Mouse (Mus musculus): ENCODE results near the gene Ispd. TPM values are rescaled to one million over a fixed set of nuclear protein-coding genes. Genes with fewer than 3 reads are reported as not detected.

Gene Ispd
- polyA plus RNA-seq, 1 experiment from 2014 or later = 2.1 TPM

DNA sequence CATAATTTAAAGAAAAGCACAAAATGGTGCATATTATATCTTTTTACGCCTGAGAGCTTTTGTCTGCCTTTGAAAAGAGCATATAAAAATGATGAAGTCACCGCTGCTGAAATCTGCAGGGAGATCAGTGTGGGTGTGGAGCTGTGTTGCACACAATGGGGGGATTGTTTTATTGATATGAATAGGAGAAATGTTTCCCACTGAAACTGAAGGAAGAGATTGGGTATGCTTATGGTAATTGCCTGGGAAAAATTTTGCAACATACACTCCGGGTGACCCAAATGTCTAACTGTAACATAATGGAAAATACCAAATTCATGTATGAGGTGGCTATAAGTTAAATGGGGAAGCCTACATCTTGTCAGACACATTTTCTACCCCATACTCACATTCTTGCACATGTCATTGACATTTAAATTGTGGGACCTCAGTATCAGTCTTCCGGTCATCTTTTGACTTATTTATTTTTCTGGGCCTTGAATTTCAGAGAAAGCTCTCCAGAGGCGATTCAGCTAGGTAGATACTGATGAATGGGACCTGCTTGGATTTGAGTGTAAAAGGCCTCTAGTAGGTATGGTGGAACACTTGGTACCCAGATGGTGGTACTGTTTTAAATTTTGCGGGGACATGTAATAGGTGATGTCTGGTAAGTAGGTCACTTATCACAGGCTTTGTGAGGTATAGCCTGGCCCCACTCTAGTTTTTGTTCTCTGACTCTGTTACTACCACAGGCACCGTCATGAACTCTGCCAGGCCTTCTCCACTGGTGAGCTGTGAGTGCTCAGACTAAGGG lies 126.1 kb downstream of the Ispd start:
- Histone ChIP-seq H3K27ac (ENCODE audit: low read depth) (no peak overlapping the region), H3K36me3 (replicated peaks; ENCODE audit: insufficient read depth, low read length) (no peaks in the 10 kb centered on the region), H3K9ac (replicated peaks) (no peak overlapping the region), H3K4me2 (ENCODE audit: low read depth, low read length) (no peak overlapping the region), H3K27me3 (ENCODE audit: insufficient read depth, low read length) (no peaks in the 10 kb centered on the region), H3K4me3 (ENCODE audit: low read depth, low read length) (no peak overlapping the region), H3K4me1 (ENCODE audit: insufficient read depth) (no peaks in the 10 kb centered on the region), H3K9me3 (ENCODE audit: low read length) (no peaks in the 10 kb centered on the region)
- DNase-seq = no peak
- TF ChIP-seq EP300 (IDR thresholded peaks at IDR 0.05; ENCODE audit: low read depth) = no peak
- TF ChIP-seq CTCF (IDR thresholded peaks at IDR 0.05; ENCODE audit: low read depth) = no peak
- ATAC-seq = no peak
- WGBS (ENCODE audit: insufficient replicate concordance) = 83% methylated on average over 7 of the region's 7 CpGs

DNA sequence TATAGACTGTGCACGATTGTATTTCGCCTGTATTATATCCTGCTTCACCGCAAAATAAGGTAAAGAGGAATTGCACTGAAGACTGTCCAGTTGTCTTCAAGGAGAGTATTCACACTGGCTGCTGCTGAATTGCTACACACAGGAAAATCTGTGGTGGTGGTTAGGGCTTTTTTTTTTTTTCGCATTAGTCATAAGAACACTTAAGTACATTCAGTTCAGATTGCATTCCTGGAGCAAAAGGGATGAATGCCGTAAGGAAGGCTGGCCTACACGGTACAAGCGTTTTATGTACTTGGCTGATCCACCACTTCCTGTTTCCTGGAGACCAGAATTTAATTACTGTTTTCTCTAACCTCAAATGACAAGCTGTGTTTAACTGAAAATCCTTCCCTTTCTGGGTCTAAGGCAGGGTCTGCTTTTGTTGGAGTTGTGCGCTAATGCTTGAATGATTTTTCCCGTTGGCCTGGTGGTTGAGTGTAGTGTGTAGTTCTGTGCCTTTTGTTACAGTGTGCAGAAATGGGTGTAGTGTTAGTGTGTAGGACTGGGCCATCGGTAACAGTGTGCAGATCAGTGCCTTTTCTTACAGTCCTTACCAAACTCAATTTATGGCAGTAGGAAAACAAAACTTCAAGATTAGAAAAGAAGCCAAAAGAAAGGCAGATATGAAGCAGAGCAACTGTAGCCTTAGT lies 128.8 kb downstream of the Ispd start:
- DNase-seq = no peak
- Histone ChIP-seq H3K9ac (replicated peaks) (no peak overlapping the region), H3K27me3 (ENCODE audit: insufficient read depth, low read length) (no peaks in the 10 kb centered on the region), H3K27ac (ENCODE audit: low read depth) (no peak overlapping the region), H3K4me1 (ENCODE audit: insufficient read depth) (no peaks in the 10 kb centered on the region), H3K4me3 (ENCODE audit: low read depth, low read length) (no peak overlapping the region), H3K36me3 (replicated peaks; ENCODE audit: insufficient read depth, low read length) (no peaks in the 10 kb centered on the region), H3K4me2 (ENCODE audit: low read depth, low read length) (no peak overlapping the region), H3K9me3 (ENCODE audit: low read length) (no peaks in the 10 kb centered on the region)
- 55% methylated on average over 10 of the region's 10 CpGs for WGBS (ENCODE audit: insufficient replicate concordance)
- TF ChIP-seq CTCF (IDR thresholded peaks at IDR 0.05; ENCODE audit: low read depth) (no peak), EP300 (IDR thresholded peaks at IDR 0.05; ENCODE audit: low read depth) (no peak)
- ATAC-seq = no peak

DNA sequence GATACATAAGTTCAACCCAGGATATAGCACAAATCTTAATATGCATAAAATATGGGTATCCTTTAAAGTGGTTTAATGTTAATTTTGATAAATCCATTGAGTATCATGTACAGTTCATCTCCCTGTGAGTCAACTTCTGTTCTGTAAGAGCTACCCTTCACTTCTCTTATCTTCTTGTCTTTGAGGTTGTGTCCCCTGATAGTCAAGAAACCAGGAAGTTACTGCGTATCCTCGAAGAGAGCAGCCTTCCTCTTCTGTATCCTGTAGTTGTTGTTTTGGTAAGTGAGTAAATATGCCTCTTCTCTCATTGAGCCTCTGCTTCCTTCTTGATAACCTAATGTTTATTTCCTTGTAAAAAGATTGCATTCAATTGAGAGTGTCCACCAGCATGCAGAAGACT lies 140.5 kb downstream of the Ispd start:
- Histone ChIP-seq H3K4me3 (ENCODE audit: low read depth, low read length) (no peak overlapping the region), H3K36me3 (replicated peaks; ENCODE audit: insufficient read depth, low read length) (no peaks in the 10 kb centered on the region), H3K4me1 (ENCODE audit: insufficient read depth) (no peaks in the 10 kb centered on the region), H3K4me2 (ENCODE audit: low read depth, low read length) (no peak overlapping the region), H3K27me3 (ENCODE audit: insufficient read depth, low read length) (no peaks in the 10 kb centered on the region), H3K27ac (ENCODE audit: low read depth) (no peak overlapping the region), H3K9ac (replicated peaks) (no peak overlapping the region), H3K9me3 (ENCODE audit: low read length) (no peaks in the 10 kb centered on the region)
- no peak for ATAC-seq
- WGBS (ENCODE audit: insufficient replicate concordance) = 55% methylated on average over 2 of the region's 2 CpGs
- DNase-seq = no peak
- TF ChIP-seq CTCF (IDR thresholded peaks at IDR 0.05; ENCODE audit: low read depth) (no peak), EP300 (IDR thresholded peaks at IDR 0.05; ENCODE audit: low read depth) (peak; percentile 28; the same call in 1 of the 2 replicates)

DNA sequence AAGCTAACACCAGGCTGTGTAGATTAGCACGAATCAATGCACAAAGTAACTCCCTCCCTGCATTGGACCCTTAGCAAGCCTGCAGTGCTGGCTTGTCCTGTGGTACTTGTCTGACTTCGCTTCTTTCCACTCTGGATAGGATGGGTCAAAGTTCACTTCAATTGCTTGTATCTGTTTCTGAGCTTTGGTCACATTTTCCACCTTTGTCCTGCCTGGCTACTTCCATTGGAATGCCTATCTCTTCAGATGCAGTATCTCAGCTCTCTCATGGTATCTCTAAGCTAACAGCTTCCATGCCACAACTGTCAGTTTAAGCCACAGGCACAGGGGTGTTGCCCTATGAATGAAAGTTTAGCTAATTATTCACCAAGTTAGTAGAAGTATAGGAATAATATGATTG lies 142.3 kb downstream of the Ispd start:
- TF ChIP-seq EP300 (IDR thresholded peaks at IDR 0.05; ENCODE audit: low read depth) (no peak), CTCF (IDR thresholded peaks at IDR 0.05; ENCODE audit: low read depth) (no peak)
- H3K4me1 ChIP-seq (ENCODE audit: insufficient read depth) = no peaks in the 10 kb centered on the region
- H3K9ac ChIP-seq (replicated peaks) = no peak overlapping the region
- no peak overlapping the region for H3K27ac ChIP-seq (ENCODE audit: low read depth)
- no peak for DNase-seq
- H3K27me3 ChIP-seq (ENCODE audit: insufficient read depth, low read length) = no peaks in the 10 kb centered on the region
- no peak for ATAC-seq
- 74% methylated on average over 2 of the region's 2 CpGs for WGBS (ENCODE audit: insufficient replicate concordance)
- H3K36me3 ChIP-seq (replicated peaks; ENCODE audit: insufficient read depth, low read length) = no peaks in the 10 kb centered on the region
- no peaks in the 10 kb centered on the region for H3K9me3 ChIP-seq (ENCODE audit: low read length)
- H3K4me3 ChIP-seq (ENCODE audit: low read depth, low read length) = no peak overlapping the region
- H3K4me2 ChIP-seq (ENCODE audit: low read depth, low read length) = no peak overlapping the region

DNA sequence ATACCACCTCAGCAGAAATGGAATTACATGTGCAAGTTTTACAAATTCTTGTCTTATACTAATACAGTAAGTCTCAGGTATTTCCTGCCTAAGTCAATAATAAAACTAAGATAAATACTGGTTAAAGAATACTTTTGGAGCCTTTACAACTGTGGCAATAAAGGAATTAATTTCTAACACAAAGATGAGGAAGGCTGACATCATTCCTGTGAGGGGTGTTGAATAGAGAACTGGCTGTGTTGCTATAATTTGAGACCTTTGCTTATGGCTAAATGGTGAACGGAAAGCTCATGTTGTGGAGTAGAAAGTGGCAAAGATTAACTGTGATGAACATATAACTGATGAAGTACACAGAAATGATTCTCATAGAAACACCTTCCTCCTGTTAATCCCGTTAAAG lies 149.7 kb downstream of the Ispd start:
- Histone ChIP-seq H3K4me1 (ENCODE audit: insufficient read depth) (no peaks in the 10 kb centered on the region), H3K36me3 (replicated peaks; ENCODE audit: insufficient read depth, low read length) (no peaks in the 10 kb centered on the region), H3K4me2 (ENCODE audit: low read depth, low read length) (no peak overlapping the region), H3K4me3 (ENCODE audit: low read depth, low read length) (no peak overlapping the region), H3K9ac (replicated peaks) (no peak overlapping the region), H3K27me3 (ENCODE audit: insufficient read depth, low read length) (no peaks in the 10 kb centered on the region), H3K27ac (ENCODE audit: low read depth) (no peak overlapping the region), H3K9me3 (ENCODE audit: low read length) (no peaks in the 10 kb centered on the region)
- TF ChIP-seq CTCF (IDR thresholded peaks at IDR 0.05; ENCODE audit: low read depth) = no peak
- no peak for TF ChIP-seq EP300 (IDR thresholded peaks at IDR 0.05; ENCODE audit: low read depth)
- ATAC-seq = no peak
- 76% methylated on average over 2 of the region's 2 CpGs for WGBS (ENCODE audit: insufficient replicate concordance)
- DNase-seq = no peak

DNA sequence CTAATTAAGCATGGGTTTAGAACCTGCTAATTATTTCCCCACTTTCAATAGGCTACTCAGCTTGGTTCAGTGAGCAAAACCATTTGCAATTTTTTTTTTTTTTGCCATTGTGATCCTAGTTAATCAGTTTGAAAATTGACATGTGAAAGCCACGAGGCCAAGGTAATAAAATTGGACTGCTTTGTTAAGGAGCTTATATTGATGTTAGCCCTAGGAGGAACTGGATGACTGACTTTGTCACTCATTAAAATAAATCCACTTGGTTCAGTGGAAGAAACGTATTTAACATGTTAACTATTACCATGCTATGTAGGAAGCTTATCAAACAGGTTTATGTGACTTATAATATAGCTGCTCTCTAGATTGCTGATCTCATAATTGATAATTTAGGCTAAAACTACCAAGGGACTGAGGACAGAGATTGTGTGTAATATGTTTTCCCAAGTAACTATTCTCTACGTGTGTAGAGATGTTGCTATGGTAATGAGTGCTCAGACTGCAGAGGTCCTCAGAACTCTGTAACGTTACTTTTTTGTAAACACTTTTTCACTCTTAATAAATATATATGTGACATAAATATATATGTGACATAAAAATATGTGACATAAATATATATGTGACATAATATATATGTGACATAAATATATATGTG lies 150.3 kb downstream of the Ispd start:
- Histone ChIP-seq H3K9me3 (ENCODE audit: low read length) (no peaks in the 10 kb centered on the region), H3K36me3 (replicated peaks; ENCODE audit: insufficient read depth, low read length) (no peaks in the 10 kb centered on the region), H3K4me3 (ENCODE audit: low read depth, low read length) (no peak overlapping the region), H3K9ac (replicated peaks) (no peak overlapping the region), H3K4me1 (ENCODE audit: insufficient read depth) (no peaks in the 10 kb centered on the region), H3K27ac (ENCODE audit: low read depth) (no peak overlapping the region), H3K27me3 (ENCODE audit: insufficient read depth, low read length) (no peaks in the 10 kb centered on the region), H3K4me2 (ENCODE audit: low read depth, low read length) (no peak overlapping the region)
- ATAC-seq (no peak), DNase-seq (no peak)
- WGBS (ENCODE audit: insufficient replicate concordance) = 75% methylated on average over 4 of the region's 4 CpGs
- no peak for TF ChIP-seq CTCF (IDR thresholded peaks at IDR 0.05; ENCODE audit: low read depth)
- no peak for TF ChIP-seq EP300 (IDR thresholded peaks at IDR 0.05; ENCODE audit: low read depth)

All from liver, postnatal 0 days (tissue).